Mouse (Mus musculus): Measurements from ENCODE around the gene Calr.

- TF ChIP-seq CTCF (conservative IDR thresholded peaks at IDR 0.05; ENCODE audit: low read length) (no peak), POU5F1 (IDR thresholded peaks at IDR 0.05; ENCODE audit: borderline replicate concordance, low read length) (no peak)
Observed at GRCm38 (mm10) chr8:84834866-84835855, 11.6 kb downstream of the Calr start.
